Mouse (Mus musculus) cerebellum, postnatal 25 days (tissue): ENCODE measurements around the gene Ralgps1.

Source experiments
- DNase-seq, 2 experiments: peaks; one replicate each; pipeline ENCODE4 v3.0.0; 2021; ENCODE audit warnings: mixed read lengths in 2 of 2

The Ralgps1 gene

DNA sequence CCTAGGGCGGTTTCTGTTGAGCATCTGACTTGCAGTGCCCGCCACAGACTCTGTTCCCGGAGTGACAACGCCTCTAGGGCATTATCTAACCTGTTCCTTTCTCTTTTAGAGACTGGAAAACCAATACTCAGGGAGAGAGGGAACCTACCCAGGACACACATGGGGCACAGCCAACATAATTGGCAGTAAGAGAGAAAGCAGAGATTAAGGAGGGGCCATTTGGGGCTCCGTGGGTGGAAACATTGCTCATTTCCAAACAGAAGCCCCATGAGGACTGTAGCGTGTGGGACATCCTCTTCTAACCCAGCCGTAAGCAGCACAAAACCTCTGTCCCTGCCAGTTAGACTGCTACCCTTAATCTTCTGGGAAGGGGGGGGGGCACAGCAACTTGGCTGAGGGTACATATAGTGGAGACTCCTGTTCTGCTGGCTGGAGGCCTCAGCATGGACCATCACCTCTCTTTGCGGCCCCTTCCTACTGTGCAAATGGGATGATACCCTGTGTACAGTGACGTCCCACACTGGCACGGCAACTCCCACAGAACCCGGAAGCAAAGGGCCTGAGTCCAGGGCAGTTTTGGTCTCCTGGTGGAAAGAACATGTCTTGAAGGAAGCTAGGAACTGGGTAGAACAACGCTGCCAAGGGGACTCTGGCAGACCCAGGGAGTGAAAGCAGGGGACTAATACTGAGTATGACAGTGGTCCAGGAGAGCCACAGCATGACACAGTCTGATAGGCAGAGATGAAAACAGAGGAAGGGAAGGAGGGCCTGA is 96.4 kb downstream of the Ralgps1 start:
- DNase-seq, result peak; percentile 43 to 55

DNA sequence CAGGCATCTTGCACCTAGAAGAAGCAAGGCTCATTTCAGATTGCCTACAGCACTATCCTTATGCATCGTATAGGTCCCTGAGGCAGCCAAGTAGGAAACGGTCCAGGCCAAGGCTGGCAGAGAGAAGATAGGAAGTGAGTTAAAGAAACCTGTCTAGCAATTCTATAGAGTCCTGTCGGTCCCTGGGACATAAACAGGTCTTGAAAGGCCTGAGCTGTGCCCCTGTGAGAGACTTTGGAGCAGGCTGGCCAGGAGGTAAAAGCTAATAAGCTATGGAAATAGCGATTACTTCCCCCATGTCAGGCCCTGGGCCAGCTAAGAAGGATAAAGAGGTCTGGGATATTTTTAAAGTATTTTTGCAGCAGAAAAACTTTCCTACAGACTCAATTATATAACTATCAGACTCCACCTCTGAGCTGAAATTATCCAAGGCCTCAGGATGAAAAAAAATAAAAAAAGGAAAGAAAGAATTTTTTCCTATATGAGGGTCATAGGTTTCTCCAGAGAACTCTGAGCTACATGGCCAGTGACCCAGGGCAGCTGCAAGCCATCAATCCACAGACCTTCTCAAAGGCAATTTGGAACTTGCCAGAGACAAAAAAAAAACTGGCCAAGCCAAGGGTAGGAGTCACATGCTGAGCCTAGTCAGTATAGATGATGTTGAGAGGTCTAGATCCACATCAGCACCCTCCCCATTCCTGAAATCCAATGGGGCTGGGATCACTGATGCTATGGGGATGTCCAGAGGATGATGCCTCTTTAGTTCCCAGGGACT is 98.4 kb downstream of the Ralgps1 start:
- DNase-seq, result peak in 1 of 2 experiments; percentile 5

DNA sequence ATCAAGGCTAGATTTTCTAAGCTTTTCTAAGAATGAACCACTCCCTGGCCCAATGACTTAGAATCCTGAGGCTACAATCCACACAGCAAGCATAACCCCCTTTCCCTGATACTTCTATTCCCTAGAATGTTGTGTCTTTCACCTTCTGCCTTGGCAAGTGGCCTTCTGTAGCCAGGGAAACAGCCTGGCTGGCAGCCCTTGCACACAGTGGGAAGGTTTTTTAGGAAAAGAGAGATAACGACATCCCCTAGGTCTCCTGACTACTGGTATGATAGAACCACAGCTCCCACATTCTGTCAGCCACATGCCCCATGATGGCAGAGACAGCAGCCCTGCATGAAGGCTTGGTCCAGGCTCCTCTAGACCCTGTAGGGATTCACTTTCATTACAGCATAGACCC is 99.8 kb downstream of the Ralgps1 start:
- DNase-seq, result peak in 1 of 2 experiments; percentile 25

DNA sequence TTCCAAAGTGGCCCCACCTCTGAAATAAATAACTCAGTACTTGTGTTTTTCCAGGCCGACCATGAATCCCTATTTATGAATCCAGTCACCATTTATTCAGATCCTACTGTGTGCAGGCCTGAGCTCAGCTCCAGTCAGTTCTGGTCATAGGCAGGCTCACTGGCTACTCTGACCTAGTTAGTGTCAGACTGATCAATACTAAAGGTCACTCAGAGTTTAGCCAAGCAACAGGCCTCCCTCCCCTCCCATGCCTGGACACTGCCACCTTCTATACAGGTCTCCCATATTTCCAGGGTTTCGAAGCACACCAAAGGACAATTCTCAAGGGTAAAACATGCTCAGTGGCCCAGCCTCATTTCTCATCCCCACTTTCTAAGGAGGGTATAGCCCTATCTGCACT is 100.7 kb downstream of the Ralgps1 start:
- no peak for DNase-seq

DNA sequence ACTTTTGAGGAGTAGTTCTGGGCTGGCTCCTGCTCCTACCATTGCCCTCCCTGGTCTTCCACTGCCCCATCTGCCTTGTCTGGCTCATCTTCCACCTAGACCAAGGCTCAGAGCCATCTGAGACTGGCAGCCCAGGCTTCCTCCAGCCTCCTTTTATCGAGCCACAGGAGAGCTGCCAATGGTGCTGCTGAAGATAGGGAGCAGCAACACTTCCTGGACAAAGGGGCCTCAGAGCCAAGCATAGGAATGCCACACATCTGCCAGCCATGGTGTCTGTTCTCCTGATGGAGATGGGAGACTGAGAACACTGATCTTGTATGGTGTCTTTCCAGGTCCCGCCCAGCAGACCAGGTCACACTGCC is 102.2 kb downstream of the Ralgps1 start:
- DNase-seq, result peak; percentile 56 to 59

DNA sequence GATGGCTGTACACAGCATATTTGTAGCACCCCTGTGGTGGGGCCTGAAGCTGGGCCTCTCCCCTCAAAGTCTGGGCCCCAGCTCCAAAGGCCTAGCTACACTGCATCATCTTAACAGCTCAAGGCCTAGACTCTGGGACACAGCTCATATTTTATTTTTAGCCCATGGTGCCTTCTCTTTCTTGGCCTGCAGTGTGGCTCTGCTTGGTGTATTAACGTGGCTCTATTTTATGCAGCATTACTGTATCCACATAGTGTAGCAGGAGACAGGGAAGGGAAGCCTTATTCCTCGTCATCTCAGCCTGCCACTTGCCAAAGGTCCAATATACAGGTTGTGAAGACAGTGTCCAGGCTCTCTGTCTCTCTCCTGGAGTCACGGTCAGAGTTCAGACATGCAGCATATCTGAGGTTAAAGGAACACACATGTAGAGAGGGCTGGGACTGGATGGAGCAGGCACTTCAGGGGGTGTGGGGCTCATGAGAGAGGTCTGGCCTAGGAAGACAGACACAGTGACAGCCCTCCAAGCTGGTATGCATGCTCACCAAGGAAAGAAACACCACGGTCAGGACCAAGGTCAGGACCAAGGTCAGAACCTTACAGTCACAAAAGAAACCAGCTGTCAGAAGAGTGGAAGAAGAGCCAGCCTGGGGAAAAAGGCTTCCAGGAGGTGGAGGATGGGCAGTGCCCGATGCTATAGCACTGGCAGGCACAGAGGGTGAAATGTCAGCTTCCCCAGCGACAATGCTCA is 102.7 kb downstream of the Ralgps1 start:
- DNase-seq, result no peak

DNA sequence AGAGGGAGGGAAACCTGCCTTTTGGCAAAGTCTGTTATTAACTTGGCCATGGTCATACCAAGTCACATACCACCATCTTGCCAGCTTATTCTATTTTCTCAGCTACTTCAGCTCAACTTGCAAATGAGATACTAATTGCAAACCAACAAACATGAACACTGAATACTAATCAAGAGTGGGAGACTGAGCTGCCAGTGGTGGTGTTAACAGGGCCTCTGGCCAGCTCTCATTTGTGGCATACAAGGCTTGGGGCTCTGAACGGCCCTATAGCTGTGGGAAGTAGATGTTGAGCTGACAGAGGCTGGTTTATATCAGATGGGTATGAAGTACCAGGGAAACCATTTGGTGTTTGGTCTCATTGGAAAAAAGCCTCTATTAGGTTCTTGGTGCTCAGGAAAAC is 104.2 kb downstream of the Ralgps1 start:
- DNase-seq, result no peak

DNA sequence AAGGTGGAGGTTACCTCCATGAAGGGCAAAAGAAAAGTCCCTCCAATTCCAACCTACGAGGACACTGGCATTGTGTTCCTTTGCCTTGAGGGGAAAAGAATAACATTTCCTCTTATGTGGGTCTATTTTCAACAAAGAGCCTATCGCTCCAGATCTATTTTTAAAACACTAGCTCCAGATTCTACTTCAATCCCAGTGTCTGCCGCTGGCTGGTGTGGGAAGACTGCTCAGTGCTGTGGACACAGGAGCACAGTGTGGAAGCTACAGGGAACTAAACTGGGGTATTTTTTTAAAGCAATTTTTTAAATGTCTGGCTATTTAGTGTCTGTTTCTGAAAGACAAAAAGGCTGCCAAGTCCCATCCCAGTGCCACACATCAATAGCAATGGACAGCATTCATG is 105.5 kb downstream of the Ralgps1 start:
- DNase-seq, result no peak

DNA sequence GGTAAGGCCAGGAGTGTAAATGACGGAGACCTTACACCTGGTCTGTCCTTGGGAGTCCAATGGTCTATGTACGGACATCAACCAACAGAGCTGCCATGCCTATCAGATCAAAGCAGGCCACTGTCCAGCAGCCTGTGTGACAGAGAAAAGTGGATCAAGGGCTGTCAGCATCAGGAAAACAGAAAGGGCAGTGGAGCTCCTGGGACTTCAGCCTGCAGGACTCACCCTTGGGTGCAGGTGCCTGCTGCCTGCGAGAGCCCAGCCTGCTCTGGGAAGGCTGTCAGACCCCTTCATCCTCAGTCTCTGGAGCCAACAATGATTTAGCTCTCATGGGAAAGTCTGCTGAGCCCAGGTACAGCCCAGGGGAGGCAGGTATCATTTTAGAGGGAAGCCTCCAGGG is 109.8 kb downstream of the Ralgps1 start:
- DNase-seq, result no peak

DNA sequence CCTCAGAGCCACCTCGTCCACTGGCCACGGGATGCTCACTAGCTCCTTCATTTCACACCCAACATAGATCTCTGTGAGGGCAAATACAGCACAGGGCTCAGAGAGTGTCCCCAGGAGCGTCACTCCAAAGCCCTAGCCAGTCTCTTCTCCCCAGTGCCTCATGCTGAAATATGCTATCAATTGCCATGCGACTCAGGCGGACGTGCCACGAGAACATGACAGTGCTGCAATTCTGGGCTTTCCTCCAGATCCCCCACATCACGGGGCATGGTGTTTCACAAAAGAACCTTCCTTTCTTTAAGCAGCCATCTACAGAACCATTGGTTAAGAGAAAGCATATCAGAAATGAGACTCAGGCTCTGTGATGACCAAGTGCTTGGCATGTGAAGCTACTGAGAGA is 110.5 kb downstream of the Ralgps1 start:
- peak; percentile 34 to 51 for DNase-seq

DNA sequence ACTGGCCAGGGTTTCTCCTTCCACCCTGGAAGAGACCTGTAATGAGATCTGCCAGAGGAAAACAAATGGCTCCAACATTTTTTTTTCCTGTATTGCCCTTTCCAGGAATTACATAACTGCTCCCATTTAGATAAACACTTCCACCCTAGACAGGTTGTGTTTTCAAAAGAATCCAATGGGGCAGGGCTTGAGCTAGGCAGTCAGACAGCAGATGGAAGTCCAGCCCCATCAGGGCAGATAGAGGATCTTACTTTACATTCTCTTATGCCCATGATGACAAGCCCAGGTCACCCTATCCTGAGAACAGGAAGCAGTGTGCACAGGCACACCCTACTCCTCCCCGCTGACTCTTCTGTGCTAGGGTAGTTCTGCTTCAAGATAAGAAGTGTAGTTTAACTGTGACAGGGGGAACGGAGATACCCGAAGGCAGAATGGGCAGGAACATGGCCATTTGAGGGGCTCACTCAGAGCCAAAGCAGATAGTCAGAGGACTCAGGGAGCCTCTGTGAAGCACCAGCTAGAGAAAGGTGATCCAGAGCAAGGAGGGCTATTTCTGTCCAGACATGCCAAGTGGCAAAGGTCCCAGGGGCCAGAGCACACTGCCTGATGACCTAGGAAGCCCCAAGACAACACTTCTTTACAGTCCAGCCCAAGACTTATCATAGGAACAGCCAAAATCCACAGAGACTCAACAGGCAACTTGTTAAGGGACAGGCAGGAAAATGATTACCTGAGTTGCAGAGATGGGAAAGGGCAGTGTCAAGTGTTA is 114.3 kb downstream of the Ralgps1 start:
- peak in 1 of 2 experiments; percentile 48 for DNase-seq

DNA sequence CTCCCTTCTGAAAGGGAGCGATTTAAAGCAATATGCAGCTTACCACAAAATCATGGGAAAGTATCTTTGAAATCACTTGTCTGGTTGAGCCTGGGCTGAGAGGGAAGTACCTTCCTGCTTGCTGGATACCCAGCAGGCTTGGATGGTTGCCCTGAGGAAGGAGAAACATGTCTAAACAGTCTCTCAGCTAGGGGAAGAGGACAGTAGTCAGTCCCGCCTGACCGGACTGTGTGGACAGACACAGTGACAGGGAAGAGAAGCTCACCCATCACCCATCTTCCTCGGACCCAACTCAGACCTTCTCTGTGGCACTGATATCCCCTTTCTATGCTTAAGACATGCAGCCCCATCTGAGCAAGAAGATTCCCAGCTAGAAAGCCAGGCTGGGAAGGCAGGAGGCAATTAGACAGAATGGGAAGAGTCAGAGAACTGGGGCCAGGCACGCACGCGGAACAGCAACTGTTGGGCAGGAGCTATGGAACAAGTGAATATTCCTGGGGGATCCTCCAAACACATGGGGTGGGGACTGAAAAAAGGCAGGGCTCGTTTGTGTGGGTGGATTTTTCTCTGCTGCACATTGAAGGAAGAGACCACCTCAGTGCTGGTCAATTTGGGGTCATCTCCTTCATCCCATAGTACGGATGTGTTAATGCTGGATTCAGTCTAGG is 116.8 kb downstream of the Ralgps1 start:
- DNase-seq, result peak; percentile 56 to 74

DNA sequence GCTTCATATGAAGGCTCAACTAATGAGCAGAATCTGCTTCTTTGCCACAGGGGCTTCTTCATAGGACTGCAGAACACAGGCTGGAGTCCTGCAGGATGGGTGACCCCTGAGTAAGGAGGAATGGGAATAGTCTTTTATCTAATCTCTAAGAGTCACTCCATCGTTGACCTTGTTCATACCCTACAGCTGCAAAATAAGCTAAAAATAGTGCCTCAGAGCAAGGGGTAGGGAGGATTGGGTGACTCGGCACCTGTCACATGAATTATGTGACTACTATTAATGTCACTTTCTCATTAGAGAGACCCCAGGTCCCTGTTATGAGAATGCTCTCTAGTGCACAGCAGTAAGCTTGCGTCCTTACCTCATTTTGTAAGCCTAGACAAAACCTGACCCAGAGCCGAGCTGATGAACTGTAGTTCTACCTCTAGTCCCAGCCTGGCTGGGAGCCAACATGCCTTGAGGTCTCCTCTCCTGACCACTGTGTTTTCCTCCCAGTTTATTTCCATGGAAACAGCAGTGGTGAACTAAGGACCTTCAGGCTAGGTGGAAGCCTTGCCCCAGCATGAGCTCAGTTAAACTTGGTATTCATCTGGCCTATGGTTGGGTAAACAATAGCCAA is 117.6 kb downstream of the Ralgps1 start:
- peak in 1 of 2 experiments; percentile 50 for DNase-seq

DNA sequence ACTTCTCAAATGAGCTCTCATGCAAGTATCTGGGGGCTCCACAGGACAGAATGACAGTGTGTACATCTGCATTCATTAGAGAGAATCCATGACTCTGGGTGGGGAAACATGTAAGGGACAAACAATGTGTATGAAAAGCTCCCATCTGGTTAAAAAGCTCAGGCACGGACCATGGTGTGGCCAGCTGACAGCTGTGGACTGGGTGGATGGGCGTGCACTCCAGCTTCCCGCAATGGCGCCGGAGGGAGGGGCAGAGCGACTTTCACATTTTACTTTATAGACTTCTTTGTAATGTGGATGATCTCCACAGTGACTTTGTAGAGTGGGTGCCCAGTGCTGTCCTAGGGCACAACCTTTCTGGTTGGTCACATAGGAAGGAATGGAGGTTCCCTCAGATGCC is 118.5 kb downstream of the Ralgps1 start:
- DNase-seq, result no peak

DNA sequence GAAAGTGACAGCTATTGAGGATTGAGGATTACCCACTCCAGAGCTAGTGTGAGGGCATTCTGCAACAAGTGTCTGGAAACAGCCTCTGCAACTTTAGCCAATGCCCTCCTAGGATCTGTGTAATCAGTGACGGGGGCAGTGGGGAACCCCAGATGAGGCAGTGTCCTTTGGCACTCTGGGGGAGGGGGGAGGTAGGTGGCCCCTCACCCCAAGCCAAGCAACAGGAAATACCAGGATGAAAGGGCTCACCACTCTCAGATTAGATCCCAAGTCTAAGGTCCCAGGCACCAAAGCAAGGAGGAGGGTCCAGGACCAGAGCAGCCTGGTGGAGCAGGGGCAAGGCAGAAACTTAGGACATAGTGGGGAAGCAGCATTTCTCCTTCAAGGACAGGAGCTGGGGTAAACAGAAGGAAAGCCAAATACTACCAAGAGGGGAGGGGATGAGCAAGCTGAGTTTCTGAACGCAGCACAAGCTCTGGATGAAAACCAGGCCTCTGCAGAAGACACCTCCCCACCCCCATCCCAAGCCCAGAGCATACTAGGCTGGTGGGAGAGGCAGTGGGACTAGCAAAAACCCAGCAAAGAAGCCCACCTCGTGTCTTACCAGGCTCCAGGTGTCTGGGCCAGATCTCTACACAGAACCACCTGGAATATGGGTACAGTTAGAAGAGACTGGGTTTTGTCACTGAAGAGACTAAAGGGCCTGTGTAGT is 121.2 kb downstream of the Ralgps1 start:
- no peak for DNase-seq

DNA sequence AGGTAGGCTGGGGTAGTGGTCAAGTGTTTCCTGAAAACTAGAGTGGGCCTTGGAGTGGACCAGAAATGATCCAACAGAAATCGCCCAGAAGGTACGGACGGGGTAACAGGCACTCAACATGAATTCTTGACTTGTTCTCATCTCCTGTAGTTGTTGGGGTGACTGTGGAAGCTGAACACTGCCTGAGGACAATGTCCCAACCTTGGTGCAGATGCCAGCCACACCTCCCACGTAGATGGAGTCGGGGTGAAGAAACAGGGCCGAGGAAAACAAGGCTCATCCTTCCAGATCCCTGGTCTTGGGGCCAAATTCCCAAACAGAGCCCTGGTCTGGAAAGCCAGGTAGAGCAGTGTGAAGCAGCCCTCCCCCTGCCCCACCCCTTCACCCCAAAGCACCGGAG is 122.7 kb downstream of the Ralgps1 start:
- no peak for DNase-seq

DNA sequence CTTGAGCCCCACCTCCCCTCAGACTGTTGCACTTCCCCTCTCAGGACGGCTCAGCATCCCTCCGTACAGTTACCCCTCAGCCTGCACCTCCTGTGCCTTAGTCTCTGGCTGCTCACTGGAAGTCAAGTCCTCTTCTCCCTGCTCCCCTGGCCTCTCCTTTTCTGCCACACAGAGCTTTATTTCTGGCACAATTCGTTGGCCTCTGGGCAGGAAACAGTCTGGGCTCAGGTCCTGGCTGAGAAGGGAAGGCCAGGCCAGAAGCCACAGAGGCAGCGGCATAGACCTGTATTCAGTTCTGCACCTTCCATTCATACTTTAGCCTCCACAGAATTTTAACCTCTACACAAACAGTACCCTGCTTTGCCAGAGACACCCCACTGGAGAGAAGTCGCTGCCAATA is 124.4 kb downstream of the Ralgps1 start:
- DNase-seq, result peak; percentile 44

DNA sequence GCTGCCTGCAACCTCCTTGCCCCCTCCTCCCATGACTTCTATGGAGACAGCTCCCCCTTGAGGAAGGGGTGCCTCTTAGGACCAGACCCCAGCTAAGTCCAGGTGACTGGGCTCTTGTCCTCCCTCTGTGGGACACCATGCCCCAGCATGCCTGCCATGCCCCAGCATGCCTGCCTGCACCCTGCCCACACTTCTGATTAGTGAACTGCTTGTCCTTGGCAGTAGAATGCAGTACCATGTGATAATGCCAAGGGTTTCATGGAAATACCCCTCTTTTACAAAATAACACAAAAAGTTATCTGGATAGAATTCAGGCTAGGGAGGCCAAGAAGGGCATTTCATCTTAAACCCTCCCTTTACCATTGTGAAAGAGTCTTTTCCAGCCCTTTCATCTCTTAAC is 125.9 kb downstream of the Ralgps1 start:
- DNase-seq, result no peak

DNA sequence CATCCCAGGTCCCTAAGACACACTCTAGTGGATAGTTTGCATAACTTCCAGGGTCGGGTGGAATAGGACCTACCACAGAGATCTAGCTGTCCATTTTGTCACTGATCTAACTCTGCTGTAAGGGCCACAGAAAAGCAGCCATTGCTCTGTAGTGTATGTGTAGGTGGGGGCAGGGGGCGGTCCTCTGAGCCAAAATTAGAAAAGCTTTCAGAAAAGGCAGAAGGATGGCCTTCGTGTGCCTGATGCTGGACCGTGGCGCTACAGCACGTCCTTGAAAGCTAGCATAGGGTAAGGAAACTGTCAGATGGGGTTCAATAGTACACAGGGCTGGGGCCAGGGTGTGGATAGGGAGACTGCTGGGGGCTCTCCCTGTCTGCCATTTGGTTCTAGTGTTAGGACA is 126.4 kb downstream of the Ralgps1 start:
- DNase-seq, result no peak

DNA sequence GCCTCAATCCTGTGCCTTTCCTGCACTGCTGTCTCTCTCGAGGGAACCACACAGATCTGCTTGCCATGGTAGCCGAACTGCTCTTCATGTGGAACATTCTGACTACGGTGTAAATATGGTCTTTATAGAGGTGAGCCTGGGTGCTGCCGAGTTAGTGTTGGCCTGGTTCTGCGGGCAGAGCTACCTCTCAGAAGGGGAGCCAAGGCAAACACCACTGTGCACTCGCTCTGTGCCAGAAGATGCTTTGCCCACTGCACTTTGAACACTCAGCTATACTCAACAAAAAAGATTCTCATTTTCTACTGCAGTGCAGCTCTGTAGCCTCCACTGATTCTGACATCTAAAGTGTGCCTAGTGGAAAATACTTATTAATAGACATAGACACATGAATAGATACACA is 133.7 kb downstream of the Ralgps1 start:
- peak in 1 of 2 experiments; percentile 36 for DNase-seq

DNA sequence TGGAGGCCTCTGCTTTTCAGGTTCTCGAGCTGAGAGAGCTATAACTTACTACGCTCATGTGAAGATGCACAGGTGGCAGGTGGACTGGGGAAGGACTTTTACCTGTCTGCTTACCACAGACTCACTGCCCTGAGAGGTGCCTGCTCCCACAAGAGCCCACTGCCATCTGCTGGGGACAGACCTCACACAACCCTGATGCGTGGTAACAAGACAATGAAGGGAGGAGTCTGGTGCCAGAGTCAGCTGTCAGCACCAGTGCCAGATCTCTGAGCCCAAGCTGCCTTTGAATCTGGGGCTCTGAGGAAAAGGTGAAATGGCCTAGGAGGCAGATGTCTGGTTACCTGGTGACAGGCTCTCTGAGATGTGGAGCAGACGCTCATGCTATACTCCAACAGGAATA is 136.4 kb downstream of the Ralgps1 start:
- DNase-seq, result peak; percentile 50 to 62
